Comparison of ENCODE assay signal across 19 mouse cellular contexts in the genomic region with DNA sequence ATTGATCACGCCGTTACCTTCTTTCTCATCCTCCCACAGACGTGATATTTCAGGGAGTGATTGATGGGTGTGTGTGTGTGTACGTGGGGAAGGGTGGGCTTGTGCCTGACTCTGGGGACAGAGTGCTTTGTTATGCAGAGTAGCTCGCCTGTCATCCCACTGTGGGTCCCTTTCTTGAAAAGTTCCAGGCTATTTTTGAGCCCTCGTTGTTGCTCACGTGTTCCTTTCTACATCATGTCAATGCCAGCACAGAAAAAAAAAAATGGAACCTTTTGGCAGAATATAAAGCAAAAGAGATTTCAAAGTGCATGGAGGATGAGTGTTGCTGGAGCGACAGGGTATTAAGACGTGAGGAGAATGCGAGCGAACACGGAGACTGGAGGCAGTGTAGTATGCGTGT.
A peak's percentile ranks its signal among the peaks of the same experiment; 100 is the strongest.
DNase-seq lines count a peak whose midpoint lies in the region; ATAC-seq and TF ChIP-seq lines count a peak whose summit lies in the region.
"Had no signal": no experiment of that assay in that cellular context is flagged by ENCODE, and none has a peak within 500 bp of the region (broad histone marks: within the 10 kb centered on the region; RNA-seq: fewer than 3 reads in every experiment).

No protein-coding gene starts in this region.

- TF ChIP-seq CTCF in layer of hippocampus, adult 2 months (conservative IDR thresholded peaks at IDR 0.05): no peak

- H3K27ac ChIP-seq in layer of hippocampus, adult 2 months: peak overlapping the region; percentile 69; the same call in 1 of the 2 replicates
- peak overlapping the region; percentile 71; the same call in 1 of the 2 replicates for H3K27ac ChIP-seq in hindbrain, embryonic 10.5 days
- H3K27ac ChIP-seq in midbrain, embryonic 13.5 days: peak overlapping the region; percentile 36; the same call in 1 of the 2 replicates
- H3K27ac ChIP-seq in intestine, embryonic 15.5 days: no peak overlapping the region
- H3K27ac ChIP-seq: limb, embryonic 12.5 days; liver, embryonic 13.5 days; neural tube, embryonic 15.5 days had no signal

- no peaks in the 10 kb centered on the region for H3K36me3 ChIP-seq in hindbrain, embryonic 10.5 days
- no peaks in the 10 kb centered on the region for H3K36me3 ChIP-seq in midbrain, embryonic 13.5 days
- H3K36me3 ChIP-seq in intestine, embryonic 15.5 days: no peaks in the 10 kb centered on the region
- H3K36me3 ChIP-seq: limb, embryonic 12.5 days; liver, embryonic 13.5 days; neural tube, embryonic 15.5 days had no signal

- peaks cover 29% of the 10 kb centered on the region for H3K4me1 ChIP-seq in hindbrain, embryonic 10.5 days (replicated peaks)
- peaks cover 36% of the 10 kb centered on the region for H3K4me1 ChIP-seq in midbrain, embryonic 13.5 days (replicated peaks)
- peaks cover 11% of the 10 kb centered on the region for H3K4me1 ChIP-seq in intestine, embryonic 15.5 days (replicated peaks)

- no peak overlapping the region for H3K9ac ChIP-seq in midbrain, embryonic 13.5 days (replicated peaks)
- no peak overlapping the region for H3K9ac ChIP-seq in intestine, embryonic 15.5 days
- H3K9ac ChIP-seq: limb, embryonic 12.5 days; liver, embryonic 13.5 days; neural tube, embryonic 15.5 days had no signal

- no peaks in the 10 kb centered on the region for H3K9me3 ChIP-seq in hindbrain, embryonic 10.5 days
- H3K9me3 ChIP-seq in midbrain, embryonic 13.5 days: no peaks in the 10 kb centered on the region
- H3K9me3 ChIP-seq in intestine, embryonic 15.5 days: no peaks in the 10 kb centered on the region
- H3K9me3 ChIP-seq: limb, embryonic 12.5 days; liver, embryonic 13.5 days; neural tube, embryonic 15.5 days had no signal

- H3K4me2 ChIP-seq in midbrain, embryonic 13.5 days (replicated peaks): no peak overlapping the region
- H3K4me2 ChIP-seq in intestine, embryonic 15.5 days (replicated peaks): no peak overlapping the region
- H3K4me2 ChIP-seq: heart, embryonic 11.5 days; limb, embryonic 12.5 days; liver, embryonic 13.5 days; neural tube, embryonic 15.5 days had no signal

- WGBS in hindbrain, embryonic 10.5 days: 48% methylated on average over 13 of the region's 13 CpGs
- WGBS in midbrain, embryonic 13.5 days: 28% methylated on average over 13 of the region's 13 CpGs
- 66% methylated on average over 13 of the region's 13 CpGs for WGBS in intestine, embryonic 15.5 days

- peak; percentile 61 for ATAC-seq in midbrain, embryonic 13.5 days
- no peak for ATAC-seq in intestine, embryonic 15.5 days
- ATAC-seq: intestine, embryonic 16.5 days had no signal

- peaks cover 2% of the 10 kb centered on the region; the same call in 1 of the 2 replicates for H3K27me3 ChIP-seq in hindbrain, embryonic 10.5 days (ENCODE audit: insufficient read depth, poor library complexity, severe bottlenecking)
- H3K27me3 ChIP-seq in midbrain, embryonic 13.5 days: no peaks in the 10 kb centered on the region
- no peaks in the 10 kb centered on the region for H3K27me3 ChIP-seq in intestine, embryonic 15.5 days (replicated peaks)
- H3K27me3 ChIP-seq: limb, embryonic 12.5 days; liver, embryonic 13.5 days; neural tube, embryonic 15.5 days had no signal

- H3K4me3 ChIP-seq in layer of hippocampus, adult 2 months: no peak overlapping the region
- no peak overlapping the region for H3K4me3 ChIP-seq in hindbrain, embryonic 10.5 days
- no peak overlapping the region for H3K4me3 ChIP-seq in midbrain, embryonic 13.5 days (replicated peaks)
- H3K4me3 ChIP-seq in intestine, embryonic 15.5 days (replicated peaks): no peak overlapping the region
- H3K4me3 ChIP-seq: erythroblast, embryonic 14.5 days; limb, embryonic 12.5 days; liver, embryonic 13.5 days; myocyte; neural tube, embryonic 15.5 days had no signal

- no peak for DNase-seq in layer of hippocampus, adult 2 months (ENCODE audit: low spot score in 2 of 2)
- no peak for DNase-seq in layer of hippocampus, adult 8-10 months (ENCODE audit: low spot score in 2 of 2)
- peak; percentile 73 for DNase-seq in brain, adult 2 months (ENCODE audit: low read depth, low spot score)
- no peak for DNase-seq in hindbrain, embryonic 10.5 days (ENCODE audit: low spot score)
- no peak for DNase-seq in urinary bladder, postnatal 10 days (ENCODE audit: low spot score)
- DNase-seq in layer of hippocampus, postnatal 25 days (ENCODE audit: extremely low spot score in 1 of 2, low spot score in 1 of 2): no peak
- DNase-seq: adrenal gland, adult 8-10 months; cerebellum, adult 18-20 months; kidney, postnatal 14 days; liver, embryonic 13.5 days; thymus, adult 18-20 months had no signal
